Mouse (Mus musculus) heart, adult 8-10 months (tissue): ENCODE data around the gene Igfbp7. TPM values are rescaled to one million over a fixed set of nuclear protein-coding genes. Genes with fewer than 3 reads are reported as not detected.

ENCODE experiments used
- DNase-seq: peaks from one replicate; pipeline ENCODE4 v3.0.0; 2022; ENCODE audit warnings: low spot score
- total RNA-seq, 4 experiments: library from RNA; stranded (reverse); gene quantifications; 2 replicates each; pipeline ENCODE4 v1.2.4; 2022

Gene Igfbp7
- total RNA-seq, 4 experiments from 2014 or later = 123 to 169 (median 129) TPM

GRCm38 (mm10) chr5:77351691-77352090 lies 56.1 kb downstream of the Igfbp7 start:
- no peak for DNase-seq

DNA sequence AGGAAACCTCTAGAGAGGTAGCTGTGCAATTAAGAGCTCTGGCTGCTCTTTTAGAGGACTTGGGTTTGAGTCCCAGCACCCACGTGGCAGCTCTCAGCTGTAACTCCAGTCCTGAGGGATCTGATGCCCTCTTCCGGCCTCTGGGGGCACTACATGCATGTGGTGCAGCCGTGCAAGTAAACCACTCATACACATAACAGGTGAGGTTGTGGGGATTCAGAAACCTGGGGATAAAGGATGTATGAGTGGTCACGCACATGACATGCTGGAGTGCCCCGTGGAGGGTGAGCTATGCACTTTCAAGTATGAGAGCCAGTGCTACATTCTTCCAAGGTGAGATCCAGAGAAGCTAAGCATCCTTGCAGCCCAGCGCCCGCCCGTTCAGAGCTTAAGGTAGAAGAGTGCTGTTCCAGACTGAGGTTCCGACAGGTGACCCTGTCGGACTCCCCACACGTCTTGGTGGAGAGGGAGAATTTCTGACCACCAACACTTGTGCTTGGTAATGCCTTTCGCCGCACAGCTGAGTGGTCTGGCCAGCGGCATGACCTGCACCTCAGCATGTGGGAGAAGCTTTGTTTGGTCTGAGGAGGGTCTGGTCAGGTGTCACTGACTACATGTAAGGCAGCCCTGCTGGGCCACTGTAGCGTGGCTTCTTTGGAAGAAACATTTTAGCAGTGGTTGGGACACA lies 57.7 kb downstream of the Igfbp7 start:
- no peak for DNase-seq

DNA sequence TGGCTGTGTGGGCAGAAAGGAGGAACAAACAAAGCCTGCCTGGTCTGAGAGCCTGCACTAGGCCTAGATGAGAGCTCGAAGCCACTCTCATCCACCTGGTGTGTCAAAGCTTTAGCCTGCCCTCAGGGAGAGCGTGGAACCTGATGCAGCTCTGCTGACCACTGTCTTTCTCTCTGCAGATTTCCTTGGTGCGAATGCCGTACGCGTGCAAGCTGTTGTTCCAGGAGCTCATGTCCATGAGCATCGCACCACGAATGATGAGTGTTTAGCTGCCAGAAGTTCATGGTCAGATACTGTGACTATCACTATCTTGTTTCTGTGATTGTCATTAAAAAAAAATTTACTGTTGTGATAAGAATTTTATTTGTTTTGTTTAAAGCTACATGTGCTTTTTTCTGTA lies 58.9 kb downstream of the Igfbp7 start:
- DNase-seq = no peak

GRCm38 (mm10) chr5:77340033-77340432 lies 67.8 kb downstream of the Igfbp7 start:
- DNase-seq = no peak

DNA sequence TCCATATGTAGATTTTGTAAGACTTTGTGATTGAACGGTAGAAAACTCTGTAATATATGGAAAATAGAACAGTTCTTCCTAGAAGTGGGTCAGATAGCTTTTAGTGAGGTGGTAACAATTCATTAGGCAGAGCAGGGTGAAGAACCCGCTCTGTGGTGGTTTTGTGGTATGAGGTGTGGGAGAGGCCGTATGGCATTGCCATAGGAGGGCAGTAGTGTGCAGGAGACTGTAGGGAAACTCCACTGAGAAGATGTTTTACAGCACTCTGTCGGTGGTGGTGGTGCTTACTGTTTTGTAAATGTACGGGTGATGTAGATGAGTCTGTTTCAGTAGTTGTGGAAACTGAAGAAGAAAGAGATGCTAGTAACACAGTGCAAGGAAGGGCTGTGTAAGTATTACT lies 77.7 kb downstream of the Igfbp7 start:
- DNase-seq = no peak

DNA sequence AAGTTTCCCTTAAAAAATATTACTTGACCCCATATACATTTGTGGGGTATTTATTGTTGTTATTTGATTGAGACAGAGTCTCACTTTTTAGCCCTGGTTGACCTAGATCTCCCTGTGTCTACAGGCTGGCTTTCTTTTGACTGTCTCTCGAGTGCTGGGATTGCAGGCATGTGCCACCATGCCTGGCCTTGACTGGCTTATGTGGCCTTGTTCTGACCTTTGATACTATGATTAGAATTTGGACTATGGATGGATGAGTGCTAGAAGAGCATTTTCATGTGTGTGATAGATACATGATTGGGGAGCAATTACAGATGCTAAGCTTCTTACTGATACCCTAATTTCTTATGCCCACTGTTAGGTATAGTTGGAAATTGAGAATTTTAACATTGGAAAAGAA lies 82.9 kb downstream of the Igfbp7 start:
- no peak for DNase-seq

DNA sequence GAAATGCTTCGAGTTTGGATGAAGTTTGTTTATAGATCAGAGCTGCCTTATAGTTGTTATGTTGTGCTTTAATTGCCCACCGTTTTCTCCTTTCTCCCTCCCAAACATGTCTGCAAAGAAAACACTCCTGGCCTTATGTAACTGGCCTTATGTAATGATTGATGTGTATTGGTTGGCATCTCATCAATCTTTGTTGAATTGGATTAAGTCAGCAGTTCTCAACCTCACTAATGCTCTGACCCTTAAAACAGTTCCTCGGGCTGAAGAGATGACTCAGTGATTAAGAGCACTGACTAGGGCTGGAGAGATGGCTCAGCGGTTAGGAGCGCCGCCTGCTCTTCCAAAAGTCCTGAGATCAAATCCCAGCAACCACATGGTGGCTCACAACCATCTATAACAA lies 92.9 kb downstream of the Igfbp7 start:
- no peak for DNase-seq

DNA sequence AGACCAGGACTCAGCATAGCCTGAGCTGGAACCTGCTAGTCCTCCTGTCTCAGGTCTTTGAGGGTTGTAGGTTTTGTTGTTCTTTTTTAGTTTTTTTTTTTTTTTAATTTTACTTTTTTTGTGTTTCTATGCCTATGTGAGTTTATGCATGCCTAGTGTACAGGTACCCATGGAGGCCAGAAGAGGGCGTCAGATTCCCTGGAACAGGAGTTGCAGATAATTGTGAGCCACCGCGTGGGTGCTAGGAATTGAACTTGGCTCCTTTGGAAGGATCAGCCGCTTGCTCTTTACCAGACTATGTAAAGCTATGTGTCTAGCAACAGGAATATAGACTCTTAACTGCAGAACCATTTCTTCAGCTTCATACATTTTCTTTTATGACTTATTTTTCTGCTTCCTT lies 93.6 kb downstream of the Igfbp7 start:
- DNase-seq = no peak

- peak; percentile 99 for DNase-seq
Observed at GRCm38 (mm10) chr5:77309924-77310772, 97.7 kb downstream of the Igfbp7 start, which contains the start of the genes Noa1 and Polr2b. TSS of gene Noa1 (minus strand) at chr5:77310084. TSS of gene Polr2b (plus strand) at chr5:77310147.

GRCm38 (mm10) chr5:77309051-77309906 lies 98.6 kb downstream of the Igfbp7 start:
- DNase-seq = no peak

DNA sequence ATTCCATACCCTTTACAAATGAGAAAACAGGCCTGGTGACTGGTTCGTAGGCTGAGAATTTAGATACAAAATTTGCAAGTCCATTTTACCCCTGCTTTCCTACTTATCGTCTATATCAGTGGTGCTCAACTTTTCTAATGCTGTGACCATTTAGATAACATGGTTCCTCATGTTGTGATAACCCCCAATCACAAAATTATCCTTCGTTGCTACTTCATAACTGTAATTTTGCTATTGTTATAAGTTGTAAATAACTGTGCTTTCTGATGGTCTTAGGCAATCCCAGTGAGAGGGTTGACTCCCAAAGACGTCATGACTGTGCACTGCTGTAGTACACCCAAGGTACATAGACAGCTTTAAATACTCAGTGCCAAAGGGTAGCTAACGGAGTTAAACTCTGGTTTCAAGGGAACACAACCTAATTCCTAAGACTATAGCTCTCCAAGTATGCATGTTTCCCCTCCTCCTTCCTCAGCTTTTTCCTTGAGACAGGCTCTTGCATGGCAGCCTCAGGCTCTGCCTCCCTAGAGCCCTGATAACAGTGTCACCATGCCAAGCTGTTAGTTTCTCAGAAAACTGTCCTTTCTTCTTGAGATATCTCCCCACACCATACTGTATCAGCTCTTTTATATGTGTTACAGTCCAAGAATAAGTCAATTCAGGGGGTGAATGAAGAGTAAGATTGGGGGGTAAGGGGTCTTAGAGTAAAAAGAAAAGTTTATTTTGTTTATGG lies 99.9 kb downstream of the Igfbp7 start:
- DNase-seq = no peak

DNA sequence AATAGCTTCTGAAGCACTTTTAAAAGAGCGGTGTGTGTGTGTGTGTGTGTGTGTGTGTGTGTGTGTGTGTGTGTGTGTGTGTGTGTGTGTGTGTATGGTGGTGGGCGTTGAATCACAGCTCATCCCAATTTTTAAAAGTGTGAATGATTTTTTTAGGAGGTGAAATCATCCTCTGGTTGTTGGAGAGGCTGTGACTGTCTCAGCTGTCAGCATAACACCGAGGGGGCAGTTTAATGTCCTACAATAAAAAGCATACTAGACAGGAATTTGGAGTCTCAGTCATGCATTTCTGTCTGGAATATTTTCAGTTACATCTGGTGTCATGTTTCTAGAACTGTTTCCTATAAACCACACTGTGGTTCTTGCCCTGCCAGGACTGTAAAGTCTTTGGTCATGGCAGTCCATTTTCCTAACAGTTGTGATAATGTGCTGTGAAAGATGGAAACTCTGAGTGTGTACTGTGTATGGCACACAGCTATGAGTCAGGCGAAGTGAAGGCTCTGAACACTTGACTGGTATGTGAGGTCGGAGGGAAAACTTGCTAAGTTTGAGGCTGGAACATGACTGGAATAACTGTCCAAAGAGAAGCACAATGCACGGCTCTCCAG lies 106.4 kb downstream of the Igfbp7 start:
- DNase-seq = no peak

GRCm38 (mm10) chr5:77299486-77299885 lies 108.4 kb downstream of the Igfbp7 start:
- no peak for DNase-seq

Other genes with a start within 250 kb of the Igfbp7 start
- gene Spink2, start 196.6 kb downstream of the Igfbp7 start, total RNA-seq = not detected
- gene Rest, start 142.6 kb downstream of the Igfbp7 start, total RNA-seq = 10 to 100 TPM; 13.2 to 14.9 (median 14.3) TPM
- 10 to 100 TPM; 20.9 to 25.9 (median 22.3) TPM for gene Noa1, start 98.0 kb downstream of the Igfbp7 start, total RNA-seq
- gene Polr2b, start 97.9 kb downstream of the Igfbp7 start, total RNA-seq = 10 to 100 TPM; 30.5 to 35.7 (median 34.9) TPM